Mouse (Mus musculus) megakaryocyte, embryonic 14.5 days (primary cell): Measurements from ENCODE around the gene Hcrtr2. TPM values are rescaled to one million over a fixed set of nuclear protein-coding genes. Genes with fewer than 3 reads are reported as not detected.

Experiments used
- H3K27me3 ChIP-seq: replicated peaks from 2 replicates; pipeline ENCODE3; 2012; ENCODE audit warnings: inconsistent platforms
- H3K36me3 ChIP-seq: replicated peaks from 2 replicates; pipeline ENCODE3; 2012; ENCODE audit warnings: low read length, inconsistent platforms, mixed read lengths
- H3K4me1 ChIP-seq: 2 replicates; pipeline ENCODE4 v1.6.1; 2012; ENCODE audit warnings: inconsistent platforms
- H3K4me3 ChIP-seq: replicated peaks from 2 replicates; pipeline ENCODE3; 2012; ENCODE audit warnings: moderate library complexity, mild to moderate bottlenecking, inconsistent platforms
- H3K9me3 ChIP-seq: 2 replicates; pipeline ENCODE4 v1.6.1; 2012; ENCODE audit warnings: inconsistent platforms
- FLI1 ChIP-seq: IDR thresholded peaks from 2 replicates; pipeline ENCODE4 v1.6.1; 2012; ENCODE audit warnings: low read length, inconsistent platforms, mixed read lengths
- GATA1 ChIP-seq: IDR thresholded peaks from 3 replicates; pipeline ENCODE4 v1.6.1; 2012; ENCODE audit warnings: mixed read lengths, low read length, inconsistent platforms, borderline replicate concordance
- polyA plus RNA-seq: library from polyadenylated mRNA; stranded (reverse); fragments of >175 nt; gene quantifications from 2 replicates; pipeline ENCODE4 v1.2.3, GENCODE M21; 2012; ENCODE audit warnings: low replicate concordance; ENCODE audit not compliant: insufficient read depth

Hcrtr2 gene
- polyA plus RNA-seq, 1 experiment, result not detected

- H3K4me1 ChIP-seq, result peaks cover 18% of the 10 kb centered on the region; the same call in 1 of the 2 replicates
- no peaks in the 10 kb centered on the region for H3K27me3 ChIP-seq
- H3K9me3 ChIP-seq, result no peaks in the 10 kb centered on the region
- no peak overlapping the region for H3K4me3 ChIP-seq
- no peaks in the 10 kb centered on the region for H3K36me3 ChIP-seq
- TF ChIP-seq GATA1, result no peak
- no peak for TF ChIP-seq FLI1
Observed at GRCm38 (mm10) chr9:76237243-76237642, 86.4 kb downstream of the Hcrtr2 start.

- TF ChIP-seq FLI1 (no peak), GATA1 (no peak)
- Histone ChIP-seq H3K4me1 (peaks cover 18% of the 10 kb centered on the region; the same call in 1 of the 2 replicates), H3K4me3 (peak overlapping the region; percentile 87), H3K9me3 (no peaks in the 10 kb centered on the region), H3K36me3 (no peaks in the 10 kb centered on the region), H3K27me3 (no peaks in the 10 kb centered on the region)
Observed at GRCm38 (mm10) chr9:76236626-76237025, 87.0 kb downstream of the Hcrtr2 start.

GRCm38 (mm10) chr9:76235945-76236503, 87.6 kb downstream of the Hcrtr2 start:
- TF ChIP-seq GATA1 (no peak), FLI1 (no peak)
- no peaks in the 10 kb centered on the region for H3K27me3 ChIP-seq
- no peaks in the 10 kb centered on the region for H3K36me3 ChIP-seq
- no peaks in the 10 kb centered on the region for H3K9me3 ChIP-seq
- peaks cover 18% of the 10 kb centered on the region; the same call in 1 of the 2 replicates for H3K4me1 ChIP-seq
- H3K4me3 ChIP-seq, result peak overlapping the region; percentile 87

GRCm38 (mm10) chr9:76234899-76235298, 88.8 kb downstream of the Hcrtr2 start:
- Histone ChIP-seq H3K36me3 (no peaks in the 10 kb centered on the region), H3K27me3 (no peaks in the 10 kb centered on the region), H3K4me3 (no peak overlapping the region), H3K9me3 (no peaks in the 10 kb centered on the region), H3K4me1 (peaks cover 22% of the 10 kb centered on the region; the same call in 1 of the 2 replicates)
- TF ChIP-seq FLI1 (no peak), GATA1 (no peak)

- Histone ChIP-seq H3K36me3 (no peaks in the 10 kb centered on the region), H3K27me3 (no peaks in the 10 kb centered on the region), H3K4me1 (peaks cover 21% of the 10 kb centered on the region), H3K4me3 (no peak overlapping the region), H3K9me3 (no peaks in the 10 kb centered on the region)
- no peak for TF ChIP-seq FLI1
- TF ChIP-seq GATA1, result no peak
Observed at GRCm38 (mm10) chr9:76230400-76230799, 93.3 kb downstream of the Hcrtr2 start.

- H3K27me3 ChIP-seq, result no peaks in the 10 kb centered on the region
- H3K36me3 ChIP-seq, result no peaks in the 10 kb centered on the region
- no peak for TF ChIP-seq GATA1
- TF ChIP-seq FLI1, result no peak
- no peaks in the 10 kb centered on the region for H3K4me1 ChIP-seq
- H3K9me3 ChIP-seq, result no peaks in the 10 kb centered on the region
- no peak overlapping the region for H3K4me3 ChIP-seq
Observed at GRCm38 (mm10) chr9:76217178-76217975, 106.3 kb downstream of the Hcrtr2 start.

- H3K36me3 ChIP-seq, result no peaks in the 10 kb centered on the region
- H3K27me3 ChIP-seq, result no peaks in the 10 kb centered on the region
- no peaks in the 10 kb centered on the region for H3K9me3 ChIP-seq
- H3K4me3 ChIP-seq, result no peak overlapping the region
- TF ChIP-seq FLI1, result no peak
- no peak for TF ChIP-seq GATA1
- H3K4me1 ChIP-seq, result no peaks in the 10 kb centered on the region
Observed at GRCm38 (mm10) chr9:76214678-76215077, 109.0 kb downstream of the Hcrtr2 start.

- TF ChIP-seq FLI1, result no peak
- no peak for TF ChIP-seq GATA1
- H3K4me1 ChIP-seq, result no peaks in the 10 kb centered on the region
- no peak within 1 kb of the TSS for H3K4me3 ChIP-seq
Observed at GRCm38 (mm10) chr9:76213557-76213956, 110.1 kb downstream of the Hcrtr2 start, which contains the start of gene Gfral. TSS of gene Gfral (minus strand) at chr9:76213657.

GRCm38 (mm10) chr9:76196917-76197316, 126.7 kb downstream of the Hcrtr2 start:
- peaks cover 6% of the 10 kb centered on the region; the same call in 1 of the 2 replicates for H3K9me3 ChIP-seq
- no peaks in the 10 kb centered on the region for H3K27me3 ChIP-seq
- TF ChIP-seq GATA1, result no peak
- TF ChIP-seq FLI1, result no peak
- no peaks in the 10 kb centered on the region for H3K4me1 ChIP-seq
- no peaks in the 10 kb centered on the region for H3K36me3 ChIP-seq
- no peak overlapping the region for H3K4me3 ChIP-seq

More at GRCm38 (mm10) chr9:76213557-76213956, 110.1 kb downstream of the Hcrtr2 start, which contains the start of gene Gfral:
- no peaks in the 10 kb centered on the region for H3K36me3 ChIP-seq
- no peaks in the 10 kb centered on the region for H3K9me3 ChIP-seq
- H3K27me3 ChIP-seq, result no peaks in the 10 kb centered on the region

- Histone ChIP-seq H3K36me3 (no peaks in the 10 kb centered on the region), H3K4me1 (no peaks in the 10 kb centered on the region), H3K27me3 (no peaks in the 10 kb centered on the region), H3K4me3 (no peak overlapping the region), H3K9me3 (peaks cover 8% of the 10 kb centered on the region)
- TF ChIP-seq FLI1 (no peak), GATA1 (no peak)
Observed at GRCm38 (mm10) chr9:76179221-76179620, 144.4 kb downstream of the Hcrtr2 start.

Other genes starting within 250 kb of the Hcrtr2 start
- not detected in 2 replicates for gene Gfral, start 110.2 kb downstream of the Hcrtr2 start, polyA plus RNA-seq
- gene Fam83b, start 243.3 kb upstream of the Hcrtr2 start, polyA plus RNA-seq, result not detected in 2 replicates